ENCODE assay signal across 22 mouse cellular contexts in genomic region chr2:62362211-62362610, GRCm38 (mm10). TPM values are rescaled to one million over a fixed set of nuclear protein-coding genes. Genes with fewer than 3 reads are reported as not detected.
DNase-seq lines count a peak whose midpoint lies in the region; ATAC-seq and TF ChIP-seq lines count a peak whose summit lies in the region.
"Had no signal": no experiment of that assay in that cellular context is flagged by ENCODE, and none has a peak within 500 bp of the region (broad histone marks: within the 10 kb centered on the region; RNA-seq: fewer than 3 reads in every experiment).

No protein-coding gene starts in this region.

- peak; percentile 56 for DNase-seq in embryonic facial prominence, embryonic 14.5 days (ENCODE audit: low spot score)
- no peak for DNase-seq in embryonic facial prominence, embryonic 10.5 days (ENCODE audit: low spot score)
- no peak for DNase-seq in left cerebral cortex, adult 2 months (ENCODE audit: extremely low spot score in 1 of 2, low spot score in 2 of 2)
- no peak for DNase-seq in left cerebral cortex, adult 18-20 months (ENCODE audit: low spot score in 2 of 2)
- DNase-seq in testis, postnatal 14 days (ENCODE audit: low spot score) = peak; percentile 14
- no peak for DNase-seq in testis, postnatal 10 days (ENCODE audit: low spot score)
- peak; percentile 9 for DNase-seq in ovary, postnatal 10 days (ENCODE audit: low spot score)
- no peak for DNase-seq in gastrocnemius, adult 2 months
- DNase-seq: adrenal gland, postnatal 25 days; cerebellum, postnatal 36 days; embryo, embryonic 11 days; layer of hippocampus, adult 9-11 months; left cerebral cortex, postnatal 4 days; thymus, adult 2 months; thymus, postnatal 4 days had no signal

- no peaks in the 10 kb centered on the region for H3K4me1 ChIP-seq in embryonic facial prominence, embryonic 14.5 days (ENCODE audit: control insufficient read depth, insufficient read depth, low read length)
- no peaks in the 10 kb centered on the region for H3K4me1 ChIP-seq in embryonic facial prominence, embryonic 10.5 days
- H3K4me1 ChIP-seq: embryonic facial prominence, embryonic 15.5 days; limb, embryonic 15.5 days; midbrain, embryonic 12.5 days; stomach, embryonic 15.5 days had no signal

- 84% methylated on average over 9 of the region's 9 CpGs for WGBS in embryonic facial prominence, embryonic 14.5 days
- 90% methylated on average over 9 of the region's 9 CpGs for WGBS in embryonic facial prominence, embryonic 10.5 days

- H3K4me2 ChIP-seq in embryonic facial prominence, embryonic 14.5 days (ENCODE audit: low read depth, low read length) = no peak overlapping the region
- H3K4me2 ChIP-seq: embryonic facial prominence, embryonic 15.5 days; heart, embryonic 11.5 days; limb, embryonic 15.5 days; midbrain, embryonic 12.5 days; stomach, embryonic 15.5 days had no signal

- intact Hi-C loops in left cerebral cortex, adult 2 months (cut with DNase I) = no loop called here
- intact Hi-C loops in gastrocnemius, adult 2 months (cut with DNase I) = no loop called here

- no peaks in the 10 kb centered on the region for H3K9me3 ChIP-seq in embryonic facial prominence, embryonic 14.5 days (ENCODE audit: control insufficient read depth, low read length)
- H3K9me3 ChIP-seq in embryonic facial prominence, embryonic 10.5 days = no peaks in the 10 kb centered on the region
- H3K9me3 ChIP-seq: embryonic facial prominence, embryonic 15.5 days; limb, embryonic 15.5 days; midbrain, embryonic 12.5 days; stomach, embryonic 15.5 days had no signal

- H3K36me3 ChIP-seq in embryonic facial prominence, embryonic 14.5 days (ENCODE audit: control insufficient read depth, insufficient read depth, low read length) = no peaks in the 10 kb centered on the region
- H3K36me3 ChIP-seq in embryonic facial prominence, embryonic 10.5 days (replicated peaks) = no peaks in the 10 kb centered on the region
- H3K36me3 ChIP-seq: embryonic facial prominence, embryonic 15.5 days; limb, embryonic 15.5 days; midbrain, embryonic 12.5 days; stomach, embryonic 15.5 days had no signal

- H3K4me3 ChIP-seq in embryonic facial prominence, embryonic 14.5 days (ENCODE audit: low read depth, low read length) = no peak overlapping the region
- H3K4me3 ChIP-seq in embryonic facial prominence, embryonic 10.5 days = no peak overlapping the region
- no peak overlapping the region for H3K4me3 ChIP-seq in left cerebral cortex, adult 2 months
- H3K4me3 ChIP-seq in gastrocnemius, adult 2 months = no peak overlapping the region
- H3K4me3 ChIP-seq: embryonic facial prominence, embryonic 15.5 days; limb, embryonic 15.5 days; midbrain, embryonic 12.5 days; stomach, embryonic 15.5 days had no signal

- no peak; the same call in 1 of the 2 replicates for ATAC-seq in embryonic facial prominence, embryonic 14.5 days (ENCODE audit: low read depth)
- ATAC-seq: hindbrain, embryonic 16.5 days; intestine, embryonic 16.5 days had no signal

- H3K27ac ChIP-seq in embryonic facial prominence, embryonic 14.5 days (replicated peaks; ENCODE audit: low read depth, low read length) = no peak overlapping the region
- H3K27ac ChIP-seq in embryonic facial prominence, embryonic 10.5 days (replicated peaks) = no peak overlapping the region
- peak overlapping the region; percentile 67 for H3K27ac ChIP-seq in left cerebral cortex, adult 2 months
- no peak overlapping the region for H3K27ac ChIP-seq in gastrocnemius, adult 2 months
- H3K27ac ChIP-seq: embryonic facial prominence, embryonic 15.5 days; limb, embryonic 15.5 days; midbrain, embryonic 12.5 days; stomach, embryonic 15.5 days had no signal

- H3K9ac ChIP-seq in embryonic facial prominence, embryonic 14.5 days (ENCODE audit: low read depth, low read length) = no peak overlapping the region
- H3K9ac ChIP-seq: embryonic facial prominence, embryonic 15.5 days; limb, embryonic 15.5 days; midbrain, embryonic 12.5 days; stomach, embryonic 15.5 days had no signal

- TF ChIP-seq CTCF in left cerebral cortex, adult 2 months (IDR thresholded peaks at IDR 0.05) = no peak
- no peak for TF ChIP-seq CTCF in gastrocnemius, adult 2 months (IDR thresholded peaks at IDR 0.05)

- H3K27me3 ChIP-seq in embryonic facial prominence, embryonic 14.5 days (replicated peaks; ENCODE audit: control insufficient read depth, insufficient read depth, low read length) = no peaks in the 10 kb centered on the region
- no peaks in the 10 kb centered on the region for H3K27me3 ChIP-seq in embryonic facial prominence, embryonic 10.5 days (replicated peaks; ENCODE audit: low read depth, poor library complexity, severe bottlenecking)
- H3K27me3 ChIP-seq: embryonic facial prominence, embryonic 15.5 days; limb, embryonic 15.5 days; midbrain, embryonic 12.5 days; stomach, embryonic 15.5 days had no signal

RNA-seq across cellular contexts. Expression of gene Dpp4, which starts 49.8 kb away (rescaled TPM):
- polyA plus RNA-seq in embryonic facial prominence, embryonic 14.5 days (2014; fragmentation: Nextera tagmentation; extraction: Ambion mirVana) = 9.0 and 9.7 TPM in 2 replicates
- 0.25 and 0.54 TPM in 2 replicates for polyA plus RNA-seq in embryonic facial prominence, embryonic 10.5 days (2016; fragmentation: Nextera tagmentation; extraction: Ambion mirVana)
- 1 to 10 TPM; 1.4 to 4.6 TPM for total RNA-seq in left cerebral cortex, adult 2 months (2021)
- 1 to 10 TPM; 2.0 to 3.5 TPM for total RNA-seq in left cerebral cortex, adult 18-20 months (2021)
- 1 to 10 TPM; 4.6 to 5.2 TPM for total RNA-seq in gastrocnemius, adult 2 months (2021)

Comparison
In these comparisons a context has a peak if more than half of its experiments do, and no peak if none do; other contexts are left out.
1. DNase-seq: peak in embryonic facial prominence, embryonic 14.5 days (single experiment), testis, postnatal 14 days (single experiment) and ovary, postnatal 10 days (single experiment); none in embryonic facial prominence, embryonic 10.5 days (single experiment), left cerebral cortex, adult 2 months (0 of 2), left cerebral cortex, adult 18-20 months (0 of 2), testis, postnatal 10 days (single experiment) and gastrocnemius, adult 2 months (single experiment).